In genomic region chr14:100749737-100750541, GRCm38 (mm10) we compare ENCODE assay signal across 8 mouse cellular contexts.
DNase-seq lines count a peak whose midpoint lies in the region; ATAC-seq and TF ChIP-seq lines count a peak whose summit lies in the region.
"Had no signal": no experiment of that assay in that cellular context is flagged by ENCODE, and none has a peak within 500 bp of the region (broad histone marks: within the 10 kb centered on the region; RNA-seq: fewer than 3 reads in every experiment).

No protein-coding gene starts in this region.

- no peak for TF ChIP-seq CTCF in testis, adult 2 months (IDR thresholded peaks at IDR 0.05; ENCODE audit: control insufficient read depth, insufficient read depth, insufficient replicate concordance, low read depth, low read length)

- H3K4me2 ChIP-seq in heart, embryonic 11.5 days: peak overlapping the region; percentile 75
- H3K4me2 ChIP-seq in kidney, embryonic 15.5 days: peak overlapping the region; percentile 66
- H3K4me2 ChIP-seq in limb, embryonic 13.5 days (replicated peaks): peak overlapping the region; percentile 68
- H3K4me2 ChIP-seq in midbrain, embryonic 16.5 days (ENCODE audit: low read length): peak overlapping the region; percentile 58

- 11% methylated on average over 19 of the region's 19 CpGs for WGBS in heart, embryonic 11.5 days (ENCODE audit: insufficient replicate concordance)
- WGBS in kidney, embryonic 15.5 days: 9% methylated on average over 19 of the region's 19 CpGs
- WGBS in limb, embryonic 13.5 days: 10% methylated on average over 19 of the region's 19 CpGs
- 6% methylated on average over 19 of the region's 19 CpGs for WGBS in midbrain, embryonic 16.5 days

- peak; percentile 97 for ATAC-seq in heart, embryonic 11.5 days (replicated peaks; ENCODE audit: insufficient number of reproducible peaks, low FRiP score, low TSS enrichment)
- ATAC-seq in kidney, embryonic 15.5 days (replicated peaks; ENCODE audit: low FRiP score): peak; percentile 98
- peak; percentile 97 for ATAC-seq in limb, embryonic 13.5 days (ENCODE audit: low FRiP score, low read depth)
- peak; percentile 97 for ATAC-seq in midbrain, embryonic 16.5 days

- H3K9ac ChIP-seq in heart, embryonic 11.5 days (ENCODE audit: low read depth, low read length): peak overlapping the region; percentile 75
- peak overlapping the region; percentile 35; the same call in 1 of the 2 replicates for H3K9ac ChIP-seq in kidney, embryonic 15.5 days
- H3K9ac ChIP-seq in limb, embryonic 13.5 days: peak overlapping the region; percentile 66
- peak overlapping the region; percentile 59 for H3K9ac ChIP-seq in midbrain, embryonic 16.5 days (ENCODE audit: low read depth, low read length)

- DNase-seq in fibroblast of lung, adult 2 months (ENCODE audit: low read depth): peak; percentile 29

- peak overlapping the region; percentile 34 for H3K4me3 ChIP-seq in brown adipose tissue, adult 24 weeks (ENCODE audit: insufficient read depth, low read depth, low read length)
- peak overlapping the region; percentile 35 for H3K4me3 ChIP-seq in heart, embryonic 11.5 days (ENCODE audit: low read depth, low read length)
- H3K4me3 ChIP-seq in kidney, embryonic 15.5 days (replicated peaks): peak overlapping the region; percentile 43
- H3K4me3 ChIP-seq in limb, embryonic 13.5 days: peak overlapping the region; percentile 50
- peak overlapping the region; percentile 33 for H3K4me3 ChIP-seq in midbrain, embryonic 16.5 days (ENCODE audit: low read depth, low read length)
- H3K4me3 ChIP-seq in testis, adult 2 months (ENCODE audit: control insufficient read depth, low read depth, low read length): peak overlapping the region; percentile 37

- H3K9me3 ChIP-seq in heart, embryonic 11.5 days (replicated peaks; ENCODE audit: control insufficient read depth, low read length): no peaks in the 10 kb centered on the region
- no peaks in the 10 kb centered on the region for H3K9me3 ChIP-seq in kidney, embryonic 15.5 days (replicated peaks)
- no peaks in the 10 kb centered on the region for H3K9me3 ChIP-seq in limb, embryonic 13.5 days
- H3K9me3 ChIP-seq in midbrain, embryonic 16.5 days (replicated peaks; ENCODE audit: control insufficient read depth, low read length, poor library complexity, severe bottlenecking): no peaks in the 10 kb centered on the region

- H3K27ac ChIP-seq in brown adipose tissue, adult 24 weeks (replicated peaks; ENCODE audit: low read depth, low read length): peak overlapping the region; percentile 66
- H3K27ac ChIP-seq in heart, embryonic 11.5 days (ENCODE audit: low read depth, low read length): peak overlapping the region; percentile 92
- H3K27ac ChIP-seq in kidney, embryonic 15.5 days: peak overlapping the region; percentile 78
- H3K27ac ChIP-seq in limb, embryonic 13.5 days: peak overlapping the region; percentile 81
- H3K27ac ChIP-seq in midbrain, embryonic 16.5 days (ENCODE audit: low read length): peak overlapping the region; percentile 69
- H3K27ac ChIP-seq in testis, adult 2 months (ENCODE audit: control insufficient read depth, insufficient read depth, low read depth, low read length): peak overlapping the region; percentile 39; the same call in 1 of the 2 replicates
- H3K27ac ChIP-seq: macrophage had no signal

- no peak for TF ChIP-seq POLR2A in testis, adult 2 months (IDR thresholded peaks at IDR 0.05; ENCODE audit: control insufficient read depth, low read depth, low read length)

- H3K4me1 ChIP-seq in brown adipose tissue, adult 24 weeks (ENCODE audit: control insufficient read depth, insufficient read depth, insufficient read length, low read length): peaks cover 6% of the 10 kb centered on the region; the same call in 1 of the 2 replicates
- H3K4me1 ChIP-seq in heart, embryonic 11.5 days (ENCODE audit: control insufficient read depth, insufficient read depth, low read length): peaks cover 7% of the 10 kb centered on the region; the same call in 1 of the 2 replicates
- H3K4me1 ChIP-seq in kidney, embryonic 15.5 days: peaks cover 6% of the 10 kb centered on the region
- H3K4me1 ChIP-seq in limb, embryonic 13.5 days: peaks cover 16% of the 10 kb centered on the region
- peaks cover 12% of the 10 kb centered on the region; the same call in 1 of the 2 replicates for H3K4me1 ChIP-seq in midbrain, embryonic 16.5 days (ENCODE audit: control insufficient read depth, insufficient read depth, low read length)
- H3K4me1 ChIP-seq in testis, adult 2 months (ENCODE audit: control insufficient read depth, insufficient read depth, low read length): no peaks in the 10 kb centered on the region; the same call in 1 of the 2 replicates

- no peaks in the 10 kb centered on the region for H3K27me3 ChIP-seq in heart, embryonic 11.5 days (ENCODE audit: control insufficient read depth, insufficient read depth, low read length)
- no peaks in the 10 kb centered on the region for H3K27me3 ChIP-seq in kidney, embryonic 15.5 days
- H3K27me3 ChIP-seq in limb, embryonic 13.5 days: no peaks in the 10 kb centered on the region
- no peaks in the 10 kb centered on the region for H3K27me3 ChIP-seq in midbrain, embryonic 16.5 days (ENCODE audit: control insufficient read depth, insufficient read depth, low read depth, low read length)
- H3K27me3 ChIP-seq in testis, adult 2 months (ENCODE audit: control insufficient read depth, insufficient read depth, low read length): no peaks in the 10 kb centered on the region

- H3K36me3 ChIP-seq in heart, embryonic 11.5 days (ENCODE audit: control insufficient read depth, insufficient read depth, low read length): no peaks in the 10 kb centered on the region
- H3K36me3 ChIP-seq in kidney, embryonic 15.5 days: no peaks in the 10 kb centered on the region
- H3K36me3 ChIP-seq in limb, embryonic 13.5 days: no peaks in the 10 kb centered on the region
- no peaks in the 10 kb centered on the region for H3K36me3 ChIP-seq in midbrain, embryonic 16.5 days (ENCODE audit: control insufficient read depth, insufficient read depth, low read length)
- no peaks in the 10 kb centered on the region for H3K36me3 ChIP-seq in testis, adult 2 months (ENCODE audit: control insufficient read depth, insufficient read depth, low read length)

Comparison
In these comparisons a context has a peak if more than half of its experiments do, and no peak if none do; other contexts are left out.
1. Peak in every context shown above with its lines: DNase-seq, ATAC-seq, H3K4me3 ChIP-seq and H3K27ac ChIP-seq.
2. H3K27ac ChIP-seq: peak in every context shown above with its lines; median percentile 92 in heart, embryonic 11.5 days; 81 in limb, embryonic 13.5 days; 78 in kidney, embryonic 15.5 days; 69 in midbrain, embryonic 16.5 days; 66 in brown adipose tissue, adult 24 weeks; 39 in testis, adult 2 months.